ENCODE assay signal across 9 mouse cellular contexts in the genomic region with DNA sequence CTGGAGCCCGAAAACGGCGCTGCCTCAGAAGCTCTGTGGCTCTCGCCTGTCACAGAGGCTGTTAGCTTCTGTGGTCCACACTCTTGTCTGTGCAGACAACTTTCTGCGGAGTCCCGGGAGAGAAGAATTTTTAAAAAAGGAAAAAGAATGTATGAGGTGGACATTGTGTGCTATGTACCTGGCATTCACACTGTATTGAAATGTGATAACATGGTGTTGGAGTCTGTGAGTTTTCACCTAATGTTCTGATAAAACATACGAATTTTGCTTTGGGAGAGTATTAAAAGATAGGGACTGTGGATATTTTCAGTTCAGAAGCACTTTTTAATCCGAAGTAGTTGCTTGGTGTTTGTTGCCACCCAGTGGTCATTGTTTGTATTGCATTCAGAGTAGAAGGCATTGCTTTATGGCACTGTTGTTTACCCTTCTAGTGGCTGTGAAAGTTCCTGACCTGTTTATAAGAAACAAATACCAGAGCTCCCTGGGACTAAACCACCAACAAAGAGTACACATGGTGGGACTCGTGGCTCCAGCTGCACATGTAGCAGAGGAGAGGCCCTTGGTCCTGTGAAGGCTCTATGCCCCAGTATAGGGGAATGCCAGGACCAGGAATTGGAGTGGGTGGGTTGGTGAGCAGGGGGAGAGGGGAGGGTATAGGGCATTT. TPM values are rescaled to one million over a fixed set of nuclear protein-coding genes. Genes with fewer than 3 reads are reported as not detected.
A peak's percentile ranks its signal among the peaks of the same experiment; 100 is the strongest.
DNase-seq lines count a peak whose midpoint lies in the region; ATAC-seq and TF ChIP-seq lines count a peak whose summit lies in the region.
"Had no signal": no experiment of that assay in that cellular context is flagged by ENCODE, and none has a peak within 500 bp of the region (broad histone marks: within the 10 kb centered on the region; RNA-seq: fewer than 3 reads in every experiment).

No protein-coding gene starts in this region.

- intact Hi-C loops in heart, postnatal 25 days (cut with DNase I): loop anchor here (1.0 to 10.0 kb wide), 3 partner anchors 99 to 927 kb away; no protein-coding TSS in a partner anchor
- intact Hi-C loops in left cerebral cortex, adult 2 months (cut with DNase I): loop anchor here (1.0 to 10.0 kb wide), 3 partner anchors 100 to 637 kb away; no protein-coding TSS in a partner anchor

- H3K9ac ChIP-seq in heart, postnatal 0 days (replicated peaks; ENCODE audit: low read depth, low read length): no peak overlapping the region
- H3K9ac ChIP-seq in hindbrain, postnatal 0 days (replicated peaks; ENCODE audit: low read length): no peak overlapping the region
- no peak overlapping the region for H3K9ac ChIP-seq in midbrain, embryonic 14.5 days (replicated peaks; ENCODE audit: low read length)
- H3K9ac ChIP-seq: limb, embryonic 15.5 days had no signal

- H3K9me3 ChIP-seq in heart, postnatal 0 days (replicated peaks; ENCODE audit: control insufficient read depth, low read length): no peaks in the 10 kb centered on the region
- no peaks in the 10 kb centered on the region for H3K9me3 ChIP-seq in hindbrain, postnatal 0 days (ENCODE audit: low read length)
- no peaks in the 10 kb centered on the region for H3K9me3 ChIP-seq in midbrain, embryonic 14.5 days (ENCODE audit: control insufficient read depth, low read length)
- H3K9me3 ChIP-seq: limb, embryonic 15.5 days had no signal

- H3K4me3 ChIP-seq in heart, postnatal 0 days (ENCODE audit: low read depth, low read length): no peak overlapping the region
- no peak overlapping the region for H3K4me3 ChIP-seq in hindbrain, postnatal 0 days (ENCODE audit: low read length)
- no peak overlapping the region for H3K4me3 ChIP-seq in left cerebral cortex, adult 2 months
- no peak overlapping the region for H3K4me3 ChIP-seq in midbrain, embryonic 14.5 days (replicated peaks; ENCODE audit: low read depth, low read length)
- H3K4me3 ChIP-seq: limb, embryonic 15.5 days had no signal

- no peak overlapping the region for H3K27ac ChIP-seq in heart, postnatal 0 days (ENCODE audit: low read depth)
- H3K27ac ChIP-seq in hindbrain, postnatal 0 days: no peak overlapping the region
- H3K27ac ChIP-seq in left cerebral cortex, adult 2 months: no peak overlapping the region
- H3K27ac ChIP-seq in midbrain, embryonic 14.5 days (replicated peaks; ENCODE audit: low read depth, low read length): no peak overlapping the region
- H3K27ac ChIP-seq: limb, embryonic 15.5 days had no signal

- DNase-seq in heart, postnatal 0 days (ENCODE audit: low spot score): peak; percentile 50
- DNase-seq in heart, postnatal 25 days (ENCODE audit: low spot score): no peak
- DNase-seq in adrenal gland, postnatal 25 days: peak; percentile 11
- DNase-seq in hindbrain, postnatal 0 days (ENCODE audit: low spot score): peak; percentile 89
- DNase-seq in left cerebral cortex, adult 2 months (ENCODE audit: extremely low spot score in 1 of 2, low spot score in 2 of 2): peak; percentile 65 to 69
- DNase-seq in midbrain, embryonic 14.5 days: peak; percentile 91
- DNase-seq in spleen, postnatal 36 days (ENCODE audit: low spot score in 2 of 2): peak; percentile 44 to 65

- no peak overlapping the region for H3K4me2 ChIP-seq in heart, postnatal 0 days (ENCODE audit: low read depth, low read length)
- H3K4me2 ChIP-seq in hindbrain, postnatal 0 days (ENCODE audit: low read depth, low read length): no peak overlapping the region
- no peak overlapping the region for H3K4me2 ChIP-seq in midbrain, embryonic 14.5 days (ENCODE audit: low read length)
- H3K4me2 ChIP-seq: limb, embryonic 15.5 days had no signal

- H3K36me3 ChIP-seq in heart, postnatal 0 days (replicated peaks; ENCODE audit: control insufficient read depth, insufficient read depth, low read length): no peaks in the 10 kb centered on the region
- no peaks in the 10 kb centered on the region for H3K36me3 ChIP-seq in hindbrain, postnatal 0 days (ENCODE audit: insufficient read depth, low read length)
- no peaks in the 10 kb centered on the region for H3K36me3 ChIP-seq in midbrain, embryonic 14.5 days (ENCODE audit: control insufficient read depth, insufficient read depth, low read length)
- H3K36me3 ChIP-seq: limb, embryonic 15.5 days had no signal

- no peaks in the 10 kb centered on the region for H3K27me3 ChIP-seq in heart, postnatal 0 days (ENCODE audit: control insufficient read depth, insufficient read depth, low read length)
- no peaks in the 10 kb centered on the region for H3K27me3 ChIP-seq in hindbrain, postnatal 0 days (ENCODE audit: insufficient read depth, low read length)
- no peaks in the 10 kb centered on the region for H3K27me3 ChIP-seq in midbrain, embryonic 14.5 days (ENCODE audit: control insufficient read depth, insufficient read depth, low read length)
- H3K27me3 ChIP-seq: limb, embryonic 15.5 days had no signal

- WGBS in heart, postnatal 0 days: 52% methylated on average over 9 of the region's 9 CpGs
- 62% methylated on average over 9 of the region's 9 CpGs for WGBS in hindbrain, postnatal 0 days
- 63% methylated on average over 9 of the region's 9 CpGs for WGBS in midbrain, embryonic 14.5 days

- no peaks in the 10 kb centered on the region for H3K4me1 ChIP-seq in heart, postnatal 0 days (ENCODE audit: control insufficient read depth, insufficient read depth)
- H3K4me1 ChIP-seq in hindbrain, postnatal 0 days (ENCODE audit: insufficient read depth, low read length): no peaks in the 10 kb centered on the region
- no peaks in the 10 kb centered on the region for H3K4me1 ChIP-seq in midbrain, embryonic 14.5 days (ENCODE audit: control insufficient read depth, insufficient read depth, low read length)

- TF ChIP-seq CTCF in heart, postnatal 0 days (IDR thresholded peaks at IDR 0.05; ENCODE audit: low read depth): peak; percentile 81
- peak; percentile 91 for TF ChIP-seq CTCF in hindbrain, postnatal 0 days (IDR thresholded peaks at IDR 0.05; ENCODE audit: low read depth)
- peak; percentile 92 for TF ChIP-seq CTCF in left cerebral cortex, adult 2 months (IDR thresholded peaks at IDR 0.05)

- TF ChIP-seq EP300 in heart, postnatal 0 days (IDR thresholded peaks at IDR 0.05; ENCODE audit: low read depth): no peak

- ATAC-seq in heart, postnatal 0 days (ENCODE audit: insufficient read depth, low read depth): no peak; the same call in 1 of the 2 replicates
- ATAC-seq in erythroblast, adult 5-6 weeks (replicated peaks; ENCODE audit: low FRiP score, poor library complexity, severe bottlenecking): peak; percentile 88
- peak; percentile 64 for ATAC-seq in hindbrain, postnatal 0 days
- ATAC-seq in midbrain, embryonic 14.5 days (ENCODE audit: low FRiP score, low TSS enrichment): 0 out of 2 replicates have a peak, but pooled peaks have one; percentile 11

RNA-seq across cellular contexts. Expression of a gene that starts 47.7 kb away (rescaled TPM):
- total RNA-seq in heart, postnatal 0 days (2014; rRNA removed; ENCODE audit: low replicate concordance): 2.2 and 8.1 TPM in 2 replicates
- polyA plus RNA-seq in heart, postnatal 0 days (2015; fragmentation: Nextera tagmentation; extraction: Ambion mirVana): 5.9 and 7.2 TPM in 2 replicates
- 1 to 10 TPM; 3.7 to 3.9 TPM for total RNA-seq in heart, postnatal 25 days (2021)
- 13.4 and 15.5 TPM in 2 replicates for total RNA-seq in adrenal gland, postnatal 25 days (2021)
- 3.1 and 5.0 TPM in 2 replicates for total RNA-seq in erythroblast, adult 5-6 weeks (2015; ENCODE audit: low replicate concordance)
- 6.8 and 9.8 TPM in 2 replicates for total RNA-seq in erythroblast, adult 5-6 weeks (2017; ENCODE audit: low replicate concordance)
- 7.7 and 10.1 TPM in 2 replicates for total RNA-seq in hindbrain, postnatal 0 days (2014; rRNA removed)
- polyA plus RNA-seq in hindbrain, postnatal 0 days (2015; fragmentation: Nextera tagmentation; extraction: Ambion mirVana): 23.1 and 26.3 TPM in 2 replicates
- 10 to 100 TPM; 17.6 TPM for total RNA-seq in left cerebral cortex, adult 2 months (2021)
- 22.8 and 23.5 TPM in 2 replicates for polyA plus RNA-seq in midbrain, embryonic 14.5 days (2014; fragmentation: Nextera tagmentation; extraction: Ambion mirVana)

RNA-seq across cellular contexts. Expression of a gene that starts 48.2 kb away (rescaled TPM):
- 18.8 and 34.7 TPM in 2 replicates for total RNA-seq in heart, postnatal 0 days (2014; rRNA removed; ENCODE audit: low replicate concordance)
- 7.1 and 8.5 TPM in 2 replicates for polyA plus RNA-seq in heart, postnatal 0 days (2015; fragmentation: Nextera tagmentation; extraction: Ambion mirVana)
- total RNA-seq in heart, postnatal 25 days (2021): 10 to 100 TPM; 19.1 to 28.7 TPM
- 37.9 and 41.5 TPM in 2 replicates for total RNA-seq in adrenal gland, postnatal 25 days (2021)
- total RNA-seq in erythroblast, adult 5-6 weeks (2015; ENCODE audit: low replicate concordance): 11.5 and 22.4 TPM in 2 replicates
- 12.8 and 23.3 TPM in 2 replicates for total RNA-seq in erythroblast, adult 5-6 weeks (2017; ENCODE audit: low replicate concordance)
- 132 and 137 TPM in 2 replicates for total RNA-seq in hindbrain, postnatal 0 days (2014; rRNA removed)
- 78.9 and 86.1 TPM in 2 replicates for polyA plus RNA-seq in hindbrain, postnatal 0 days (2015; fragmentation: Nextera tagmentation; extraction: Ambion mirVana)
- 10 to 100 TPM; 92.1 to 95.3 TPM for total RNA-seq in left cerebral cortex, adult 2 months (2021)
- 144 and 182 TPM in 2 replicates for polyA plus RNA-seq in midbrain, embryonic 14.5 days (2014; fragmentation: Nextera tagmentation; extraction: Ambion mirVana)
